Mouse (Mus musculus): Measurements from ENCODE around the gene Tomm20. TPM values are rescaled to one million over a fixed set of nuclear protein-coding genes. Genes with fewer than 3 reads are reported as not detected.
A peak's percentile ranks its signal among the peaks of the same experiment; 100 is the strongest.

Gene Tomm20
- polyA plus RNA-seq, 1 experiment from 2014 or later, result 175 TPM

- Histone ChIP-seq H3K27me3 (ENCODE audit: control insufficient read depth, insufficient read depth, low read length) (no peaks in the 10 kb centered on the region), H3K9me3 (ENCODE audit: control insufficient read depth, low read length) (no peaks in the 10 kb centered on the region), H3K4me2 (replicated peaks; ENCODE audit: low read depth) (no peak overlapping the region), H3K27ac (replicated peaks) (no peak overlapping the region), H3K36me3 (ENCODE audit: control insufficient read depth, insufficient read depth, low read length) (no peaks in the 10 kb centered on the region), H3K4me3 (ENCODE audit: low read depth, low read length) (no peak overlapping the region), H3K9ac (ENCODE audit: low read length) (no peak overlapping the region), H3K4me1 (replicated peaks; ENCODE audit: control insufficient read depth, insufficient read depth) (no peaks in the 10 kb centered on the region)
- no peak for ATAC-seq (ENCODE audit: low FRiP score, low TSS enrichment)
- WGBS, result 74% methylated on average over 4 of the region's 4 CpGs
- TF ChIP-seq EP300 (optimal IDR thresholded peaks at IDR 0.05) (no peak), CTCF (IDR thresholded peaks at IDR 0.05; ENCODE audit: low read depth) (no peak)
- DNase-seq (ENCODE audit: low spot score), result no peak
These were observed 28.9 kb upstream of the Tomm20 start for GRCm38 (mm10) chr8:126974511-126974910.

- Histone ChIP-seq H3K9me3 (ENCODE audit: control insufficient read depth, low read length) (no peaks in the 10 kb centered on the region), H3K4me2 (replicated peaks; ENCODE audit: low read depth) (no peak overlapping the region), H3K27ac (replicated peaks) (no peak overlapping the region), H3K36me3 (ENCODE audit: control insufficient read depth, insufficient read depth, low read length) (no peaks in the 10 kb centered on the region), H3K27me3 (ENCODE audit: control insufficient read depth, insufficient read depth, low read length) (no peaks in the 10 kb centered on the region), H3K4me1 (replicated peaks; ENCODE audit: control insufficient read depth, insufficient read depth) (no peaks in the 10 kb centered on the region), H3K9ac (ENCODE audit: low read length) (no peak overlapping the region), H3K4me3 (ENCODE audit: low read depth, low read length) (no peak overlapping the region)
- 67% methylated on average over 9 of the region's 9 CpGs for WGBS
- DNase-seq (ENCODE audit: low spot score), result no peak
- no peak for ATAC-seq (ENCODE audit: low FRiP score, low TSS enrichment)
- TF ChIP-seq EP300 (optimal IDR thresholded peaks at IDR 0.05), result no peak
- TF ChIP-seq CTCF (IDR thresholded peaks at IDR 0.05; ENCODE audit: low read depth), result no peak
These were observed 28.1 kb upstream of the Tomm20 start for GRCm38 (mm10) chr8:126973686-126974265.

GRCm38 (mm10) chr8:126972649-126973048 is 27.0 kb upstream of the Tomm20 start:
- no peaks in the 10 kb centered on the region for H3K36me3 ChIP-seq (ENCODE audit: control insufficient read depth, insufficient read depth, low read length)
- H3K27me3 ChIP-seq (ENCODE audit: control insufficient read depth, insufficient read depth, low read length), result no peaks in the 10 kb centered on the region
- WGBS, result 72% methylated on average over 2 of the region's 2 CpGs
- ATAC-seq (ENCODE audit: low FRiP score, low TSS enrichment) (no peak), DNase-seq (ENCODE audit: low spot score) (no peak)
- H3K9ac ChIP-seq (ENCODE audit: low read length), result no peak overlapping the region
- TF ChIP-seq EP300 (optimal IDR thresholded peaks at IDR 0.05), result no peak
- H3K9me3 ChIP-seq (ENCODE audit: control insufficient read depth, low read length), result no peaks in the 10 kb centered on the region
- H3K4me1 ChIP-seq (replicated peaks; ENCODE audit: control insufficient read depth, insufficient read depth), result no peaks in the 10 kb centered on the region
- no peak overlapping the region for H3K4me2 ChIP-seq (replicated peaks; ENCODE audit: low read depth)
- no peak overlapping the region for H3K27ac ChIP-seq (replicated peaks)
- no peak overlapping the region for H3K4me3 ChIP-seq (ENCODE audit: low read depth, low read length)

- TF ChIP-seq EP300 (optimal IDR thresholded peaks at IDR 0.05) (no peak), CTCF (IDR thresholded peaks at IDR 0.05; ENCODE audit: low read depth) (no peak)
- no peak overlapping the region for H3K9ac ChIP-seq (ENCODE audit: low read length)
- no peaks in the 10 kb centered on the region for H3K4me1 ChIP-seq (replicated peaks; ENCODE audit: control insufficient read depth, insufficient read depth)
- no peak overlapping the region for H3K4me3 ChIP-seq (ENCODE audit: low read depth, low read length)
- 0 out of 2 replicates have a peak, but pooled peaks cover under 1% of the 10 kb centered on the region for H3K36me3 ChIP-seq (ENCODE audit: control insufficient read depth, insufficient read depth, low read length)
- ATAC-seq (ENCODE audit: low FRiP score, low TSS enrichment) (no peak), DNase-seq (ENCODE audit: low spot score) (no peak)
- no peak overlapping the region for H3K27ac ChIP-seq (replicated peaks)
- 85% methylated on average over 2 of the region's 2 CpGs for WGBS
- H3K27me3 ChIP-seq (ENCODE audit: control insufficient read depth, insufficient read depth, low read length), result no peaks in the 10 kb centered on the region
- H3K4me2 ChIP-seq (replicated peaks; ENCODE audit: low read depth), result no peak overlapping the region
- no peaks in the 10 kb centered on the region for H3K9me3 ChIP-seq (ENCODE audit: control insufficient read depth, low read length)
These were observed 26.5 kb upstream of the Tomm20 start for GRCm38 (mm10) chr8:126972102-126972501.

GRCm38 (mm10) chr8:126971314-126971664 is 25.6 kb upstream of the Tomm20 start:
- TF ChIP-seq EP300 (optimal IDR thresholded peaks at IDR 0.05), result no peak
- no peak for TF ChIP-seq CTCF (IDR thresholded peaks at IDR 0.05; ENCODE audit: low read depth)
- 7% methylated on average over 13 of the region's 13 CpGs for WGBS
- Histone ChIP-seq H3K27me3 (ENCODE audit: control insufficient read depth, insufficient read depth, low read length) (no peaks in the 10 kb centered on the region), H3K4me1 (replicated peaks; ENCODE audit: control insufficient read depth, insufficient read depth) (no peaks in the 10 kb centered on the region), H3K9ac (ENCODE audit: low read length) (peak overlapping the region; percentile 58), H3K27ac (replicated peaks) (peak overlapping the region; percentile 78), H3K4me2 (replicated peaks; ENCODE audit: low read depth) (peak overlapping the region; percentile 86), H3K4me3 (ENCODE audit: low read depth, low read length) (peak overlapping the region; percentile 92), H3K36me3 (ENCODE audit: control insufficient read depth, insufficient read depth, low read length) (0 out of 2 replicates have a peak, but pooled peaks cover 2% of the 10 kb centered on the region), H3K9me3 (ENCODE audit: control insufficient read depth, low read length) (no peaks in the 10 kb centered on the region)
- ATAC-seq (ENCODE audit: low FRiP score, low TSS enrichment) (no peak), DNase-seq (ENCODE audit: low spot score) (no peak)

- DNase-seq (ENCODE audit: low spot score) (peak; percentile 95), ATAC-seq (ENCODE audit: low FRiP score, low TSS enrichment) (peak; percentile 98)
- WGBS, result under 1% methylated on average over 36 of the region's 50 CpGs
- Histone ChIP-seq H3K4me1 (replicated peaks; ENCODE audit: control insufficient read depth, insufficient read depth) (no peaks in the 10 kb centered on the region), H3K4me2 (replicated peaks; ENCODE audit: low read depth) (peak within 1 kb of the TSS; percentile 86), H3K36me3 (ENCODE audit: control insufficient read depth, insufficient read depth, low read length) (0 out of 2 replicates have a peak, but pooled peaks cover 2% of the 10 kb centered on the region), H3K4me3 (ENCODE audit: low read depth, low read length) (peak within 1 kb of the TSS; percentile 92), H3K27me3 (ENCODE audit: control insufficient read depth, insufficient read depth, low read length) (no peaks in the 10 kb centered on the region), H3K9me3 (ENCODE audit: control insufficient read depth, low read length) (no peaks in the 10 kb centered on the region), H3K27ac (replicated peaks) (peak within 1 kb of the TSS; percentile 78), H3K9ac (ENCODE audit: low read length) (peak within 1 kb of the TSS; percentile 82)
- TF ChIP-seq CTCF (IDR thresholded peaks at IDR 0.05; ENCODE audit: low read depth) (no peak; the same call in 1 of the 2 replicates), EP300 (optimal IDR thresholded peaks at IDR 0.05) (no peak)
These were observed 25.1 kb upstream of the Tomm20 start, which contains the start of gene Rbm34 for GRCm38 (mm10) chr8:126970579-126971313. Gene Rbm34 (minus strand): TSS chr8:126971071.
